Mouse (Mus musculus): ENCODE data around the gene Serpinf1.

DNA sequence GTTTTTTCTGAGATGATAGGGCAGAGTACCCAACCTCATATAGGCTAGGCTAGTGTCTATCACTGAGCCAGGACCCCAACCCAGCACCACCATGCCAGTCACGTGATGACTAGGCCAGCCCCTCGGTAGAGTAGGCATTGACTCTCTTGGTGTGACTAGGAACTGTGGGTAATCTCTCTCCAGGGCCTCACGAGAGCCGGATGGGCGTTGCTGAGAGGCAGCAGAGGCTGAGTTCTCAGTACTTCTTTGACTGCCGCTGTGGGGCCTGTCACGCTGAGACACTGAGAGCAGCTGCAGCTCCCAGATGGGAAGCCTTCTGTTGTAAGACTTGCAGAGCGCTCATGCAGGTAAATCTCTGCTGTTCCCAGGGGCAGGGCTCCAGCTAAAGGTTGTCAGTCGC lies 22.4 kb downstream of the Serpinf1 start:
- TF ChIP-seq CTCF (IDR thresholded peaks at IDR 0.05; ENCODE audit: low read depth, low read length) (no peak), GATA1 (IDR thresholded peaks at IDR 0.05; ENCODE audit: borderline replicate concordance, low read length) (no peak), POLR2AphosphoS5 (IDR thresholded peaks at IDR 0.05; ENCODE audit: insufficient replicate concordance, low read depth, low read length) (no peak)

All from G1E (cell line).